Mouse (Mus musculus): Measurements from ENCODE around the gene Tlr2. TPM values are rescaled to one million over a fixed set of nuclear protein-coding genes. Genes with fewer than 3 reads are reported as not detected.
A peak's percentile ranks its signal among the peaks of the same experiment; 100 is the strongest.

Tlr2 gene
- polyA plus RNA-seq, 1 experiment from 2014 or later: 6.8 TPM

GRCm38 (mm10) chr3:83812863-83813262 is 28.7 kb downstream of the Tlr2 start:
- ATAC-seq (ENCODE audit: low read depth): no peak
- Histone ChIP-seq H3K36me3 (ENCODE audit: control insufficient read depth, insufficient read depth, low read length) (no peaks in the 10 kb centered on the region), H3K9me3 (ENCODE audit: control insufficient read depth, low read length) (no peaks in the 10 kb centered on the region), H3K27me3 (replicated peaks; ENCODE audit: control insufficient read depth, insufficient read depth, low read length) (no peaks in the 10 kb centered on the region), H3K4me3 (ENCODE audit: low read depth, low read length) (no peak overlapping the region), H3K27ac (replicated peaks; ENCODE audit: low read depth, low read length) (no peak overlapping the region), H3K4me1 (ENCODE audit: control insufficient read depth, insufficient read depth, low read length) (peaks cover 11% of the 10 kb centered on the region; the same call in 1 of the 2 replicates), H3K9ac (ENCODE audit: low read depth, low read length) (no peak overlapping the region), H3K4me2 (ENCODE audit: low read depth, low read length) (no peak overlapping the region)
- no peak for DNase-seq (ENCODE audit: low spot score)

- H3K9me3 ChIP-seq (ENCODE audit: control insufficient read depth, low read length): no peaks in the 10 kb centered on the region
- peaks cover 11% of the 10 kb centered on the region; the same call in 1 of the 2 replicates for H3K4me1 ChIP-seq (ENCODE audit: control insufficient read depth, insufficient read depth, low read length)
- H3K27ac ChIP-seq (replicated peaks; ENCODE audit: low read depth, low read length): no peak overlapping the region
- H3K4me2 ChIP-seq (ENCODE audit: low read depth, low read length): no peak overlapping the region
- H3K36me3 ChIP-seq (ENCODE audit: control insufficient read depth, insufficient read depth, low read length): no peaks in the 10 kb centered on the region
- H3K27me3 ChIP-seq (replicated peaks; ENCODE audit: control insufficient read depth, insufficient read depth, low read length): no peaks in the 10 kb centered on the region
- no peak for ATAC-seq (ENCODE audit: low read depth)
- 71% methylated on average over 7 of the region's 7 CpGs for WGBS
- DNase-seq (ENCODE audit: low spot score): no peak
- no peak overlapping the region for H3K9ac ChIP-seq (ENCODE audit: low read depth, low read length)
- H3K4me3 ChIP-seq (ENCODE audit: low read depth, low read length): no peak overlapping the region
Observed at GRCm38 (mm10) chr3:83811987-83812386, 29.6 kb downstream of the Tlr2 start.

- Histone ChIP-seq H3K9ac (ENCODE audit: low read depth, low read length) (no peak overlapping the region), H3K4me1 (ENCODE audit: control insufficient read depth, insufficient read depth, low read length) (peaks cover 11% of the 10 kb centered on the region; the same call in 1 of the 2 replicates), H3K4me2 (ENCODE audit: low read depth, low read length) (no peak overlapping the region), H3K4me3 (ENCODE audit: low read depth, low read length) (no peak overlapping the region), H3K9me3 (ENCODE audit: control insufficient read depth, low read length) (no peaks in the 10 kb centered on the region), H3K27ac (replicated peaks; ENCODE audit: low read depth, low read length) (no peak overlapping the region), H3K36me3 (ENCODE audit: control insufficient read depth, insufficient read depth, low read length) (no peaks in the 10 kb centered on the region), H3K27me3 (replicated peaks; ENCODE audit: control insufficient read depth, insufficient read depth, low read length) (no peaks in the 10 kb centered on the region)
- DNase-seq (ENCODE audit: low spot score) (no peak), ATAC-seq (ENCODE audit: low read depth) (no peak)
- 56% methylated on average over 12 of the region's 12 CpGs for WGBS
Observed at GRCm38 (mm10) chr3:83808483-83808882, 33.1 kb downstream of the Tlr2 start.

GRCm38 (mm10) chr3:83801649-83802155 is 39.9 kb downstream of the Tlr2 start:
- DNase-seq (ENCODE audit: low spot score): no peak
- 96% methylated on average over 4 of the region's 4 CpGs for WGBS
- H3K36me3 ChIP-seq (ENCODE audit: control insufficient read depth, insufficient read depth, low read length): no peaks in the 10 kb centered on the region
- H3K4me3 ChIP-seq (ENCODE audit: low read depth, low read length): no peak overlapping the region
- no peak for ATAC-seq (ENCODE audit: low read depth)
- H3K4me1 ChIP-seq (ENCODE audit: control insufficient read depth, insufficient read depth, low read length): peaks cover 4% of the 10 kb centered on the region; the same call in 1 of the 2 replicates
- no peak overlapping the region for H3K4me2 ChIP-seq (ENCODE audit: low read depth, low read length)
- no peak overlapping the region for H3K27ac ChIP-seq (replicated peaks; ENCODE audit: low read depth, low read length)
- H3K9ac ChIP-seq (ENCODE audit: low read depth, low read length): no peak overlapping the region
- 0 out of 2 replicates have a peak, but pooled peaks cover 5% of the 10 kb centered on the region for H3K9me3 ChIP-seq (ENCODE audit: control insufficient read depth, low read length)
- H3K27me3 ChIP-seq (replicated peaks; ENCODE audit: control insufficient read depth, insufficient read depth, low read length): no peaks in the 10 kb centered on the region

GRCm38 (mm10) chr3:83799486-83799885 is 42.1 kb downstream of the Tlr2 start:
- no peak overlapping the region for H3K4me2 ChIP-seq (ENCODE audit: low read depth, low read length)
- H3K9ac ChIP-seq (ENCODE audit: low read depth, low read length): no peak overlapping the region
- H3K36me3 ChIP-seq (ENCODE audit: control insufficient read depth, insufficient read depth, low read length): no peaks in the 10 kb centered on the region
- H3K4me1 ChIP-seq (ENCODE audit: control insufficient read depth, insufficient read depth, low read length): no peaks in the 10 kb centered on the region
- no peaks in the 10 kb centered on the region for H3K27me3 ChIP-seq (replicated peaks; ENCODE audit: control insufficient read depth, insufficient read depth, low read length)
- H3K4me3 ChIP-seq (ENCODE audit: low read depth, low read length): no peak overlapping the region
- H3K9me3 ChIP-seq (ENCODE audit: control insufficient read depth, low read length): 0 out of 2 replicates have a peak, but pooled peaks cover 5% of the 10 kb centered on the region
- no peak for DNase-seq (ENCODE audit: low spot score)
- 94% methylated on average over 7 of the region's 7 CpGs for WGBS
- H3K27ac ChIP-seq (replicated peaks; ENCODE audit: low read depth, low read length): no peak overlapping the region
- ATAC-seq (ENCODE audit: low read depth): no peak

- Histone ChIP-seq H3K9me3 (ENCODE audit: control insufficient read depth, low read length) (0 out of 2 replicates have a peak, but pooled peaks cover 5% of the 10 kb centered on the region), H3K9ac (ENCODE audit: low read depth, low read length) (no peak overlapping the region), H3K27me3 (replicated peaks; ENCODE audit: control insufficient read depth, insufficient read depth, low read length) (no peaks in the 10 kb centered on the region), H3K4me3 (ENCODE audit: low read depth, low read length) (no peak overlapping the region), H3K36me3 (ENCODE audit: control insufficient read depth, insufficient read depth, low read length) (no peaks in the 10 kb centered on the region), H3K4me1 (ENCODE audit: control insufficient read depth, insufficient read depth, low read length) (no peaks in the 10 kb centered on the region), H3K27ac (replicated peaks; ENCODE audit: low read depth, low read length) (0 out of 2 replicates have a peak overlapping the region, but pooled peaks have one; percentile 6), H3K4me2 (ENCODE audit: low read depth, low read length) (peak overlapping the region; percentile 9; the same call in 1 of the 2 replicates)
- WGBS: 3% methylated on average over 10 of the region's 10 CpGs
- DNase-seq (ENCODE audit: low spot score): peak; percentile 76
- ATAC-seq (ENCODE audit: low read depth): peak; percentile 86
Observed at GRCm38 (mm10) chr3:83797828-83798227, 43.7 kb downstream of the Tlr2 start.

GRCm38 (mm10) chr3:83797098-83797497 is 44.5 kb downstream of the Tlr2 start:
- H3K27me3 ChIP-seq (replicated peaks; ENCODE audit: control insufficient read depth, insufficient read depth, low read length): no peaks in the 10 kb centered on the region
- WGBS: 39% methylated on average over 6 of the region's 6 CpGs
- no peak overlapping the region for H3K27ac ChIP-seq (replicated peaks; ENCODE audit: low read depth, low read length)
- H3K9ac ChIP-seq (ENCODE audit: low read depth, low read length): no peak overlapping the region
- no peak overlapping the region for H3K4me3 ChIP-seq (ENCODE audit: low read depth, low read length)
- no peak for DNase-seq (ENCODE audit: low spot score)
- ATAC-seq (ENCODE audit: low read depth): no peak
- H3K4me2 ChIP-seq (ENCODE audit: low read depth, low read length): no peak overlapping the region
- H3K9me3 ChIP-seq (ENCODE audit: control insufficient read depth, low read length): 0 out of 2 replicates have a peak, but pooled peaks cover 5% of the 10 kb centered on the region
- no peaks in the 10 kb centered on the region for H3K36me3 ChIP-seq (ENCODE audit: control insufficient read depth, insufficient read depth, low read length)
- H3K4me1 ChIP-seq (ENCODE audit: control insufficient read depth, insufficient read depth, low read length): no peaks in the 10 kb centered on the region

GRCm38 (mm10) chr3:83791444-83791843 is 50.1 kb downstream of the Tlr2 start:
- Histone ChIP-seq H3K27ac (replicated peaks; ENCODE audit: low read depth, low read length) (no peak overlapping the region), H3K4me3 (ENCODE audit: low read depth, low read length) (no peak overlapping the region), H3K9me3 (ENCODE audit: control insufficient read depth, low read length) (no peaks in the 10 kb centered on the region), H3K4me1 (ENCODE audit: control insufficient read depth, insufficient read depth, low read length) (0 out of 2 replicates have a peak, but pooled peaks cover 9% of the 10 kb centered on the region), H3K36me3 (ENCODE audit: control insufficient read depth, insufficient read depth, low read length) (no peaks in the 10 kb centered on the region), H3K9ac (ENCODE audit: low read depth, low read length) (no peak overlapping the region), H3K27me3 (replicated peaks; ENCODE audit: control insufficient read depth, insufficient read depth, low read length) (no peaks in the 10 kb centered on the region), H3K4me2 (ENCODE audit: low read depth, low read length) (no peak overlapping the region)
- WGBS: 66% methylated on average over 3 of the region's 3 CpGs
- no peak for ATAC-seq (ENCODE audit: low read depth)
- DNase-seq (ENCODE audit: low spot score): no peak
